Mouse (Mus musculus): ENCODE results near the gene Zfp934.
"Not testable (repeated sequence)": the region's sequence is repeated elsewhere in the genome, so short reads cannot be mapped to it uniquely, and the experiment has no call there.

DNA sequence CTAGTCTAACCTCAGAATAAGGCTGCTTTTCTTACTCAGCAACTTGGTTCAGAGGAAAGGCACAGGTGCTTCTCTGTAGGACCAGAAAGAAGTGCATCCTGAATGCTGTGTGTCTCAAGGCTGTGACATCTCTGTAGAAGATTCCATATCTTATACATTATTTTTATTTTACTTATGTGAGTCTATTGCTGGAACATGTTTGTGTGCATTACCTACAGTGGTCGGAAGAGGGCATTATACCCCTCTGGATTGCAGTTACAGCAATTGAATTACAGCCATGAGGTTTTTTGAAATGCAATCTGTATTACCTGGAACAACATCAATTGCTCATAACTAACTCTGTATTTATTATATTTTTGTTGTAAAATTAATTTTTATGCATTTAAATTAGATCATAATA, 9.3 kb downstream of the Zfp934 start:
- not testable (repeated sequence) for TF ChIP-seq GATA1 (IDR thresholded peaks at IDR 0.05; ENCODE audit: borderline replicate concordance, low read length); FLI1 (IDR thresholded peaks at IDR 0.05; ENCODE audit: low read length)
